Mouse (Mus musculus) gastrocnemius, adult 8-10 months (tissue): Measurements from ENCODE around the gene Prodh2. TPM values are rescaled to one million over a fixed set of nuclear protein-coding genes. Genes with fewer than 3 reads are reported as not detected.
"Not testable (repeated sequence)": the region's sequence is repeated elsewhere in the genome, so short reads cannot be mapped to it uniquely, and the experiment has no call there.

Experiments
- DNase-seq, 2 experiments: peaks; one replicate each; pipeline ENCODE4 v3.0.0; 2022; ENCODE audit warnings: low spot score in 2 of 2
- total RNA-seq, 4 experiments: library from RNA; stranded (reverse); gene quantifications; 2 replicates each; pipeline ENCODE4 v1.2.4; 2022

The Prodh2 gene
- total RNA-seq = not detected

- no peak for DNase-seq
Observed at GRCm38 (mm10) chr7:30493401-30493931, at the start of gene Prodh2. Gene Prodh2, plus strand, starts transcription at chr7:30493622.

DNA sequence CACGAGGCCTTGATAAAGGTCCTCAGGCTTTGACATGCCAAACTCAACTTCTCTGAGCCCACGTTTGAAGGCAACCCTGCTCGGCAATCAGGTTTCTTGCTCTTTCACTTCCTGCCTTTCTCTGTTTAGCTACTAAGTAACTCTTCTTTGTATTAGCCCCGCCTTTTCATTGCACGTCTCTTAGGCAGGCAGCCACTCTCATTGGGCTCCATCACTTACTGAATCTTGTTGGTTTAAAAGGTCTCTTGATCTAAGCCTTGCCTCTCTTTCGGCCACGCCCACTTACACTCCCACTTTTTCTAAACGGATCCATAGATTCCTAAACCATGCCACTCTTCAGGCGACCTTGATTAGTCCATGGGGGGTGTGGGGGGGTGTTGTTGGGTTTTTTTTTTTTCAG lies 49.7 kb upstream of the Prodh2 start:
- no peak for DNase-seq

GRCm38 (mm10) chr7:30444154-30444970 lies 49.1 kb upstream of the Prodh2 start:
- no peak for DNase-seq

- DNase-seq = no peak
Observed at GRCm38 (mm10) chr7:30444971-30445751, 48.3 kb upstream of the Prodh2 start, which contains the start of gene Aplp1. Gene Aplp1, minus strand, starts transcription at chr7:30445535.

DNA sequence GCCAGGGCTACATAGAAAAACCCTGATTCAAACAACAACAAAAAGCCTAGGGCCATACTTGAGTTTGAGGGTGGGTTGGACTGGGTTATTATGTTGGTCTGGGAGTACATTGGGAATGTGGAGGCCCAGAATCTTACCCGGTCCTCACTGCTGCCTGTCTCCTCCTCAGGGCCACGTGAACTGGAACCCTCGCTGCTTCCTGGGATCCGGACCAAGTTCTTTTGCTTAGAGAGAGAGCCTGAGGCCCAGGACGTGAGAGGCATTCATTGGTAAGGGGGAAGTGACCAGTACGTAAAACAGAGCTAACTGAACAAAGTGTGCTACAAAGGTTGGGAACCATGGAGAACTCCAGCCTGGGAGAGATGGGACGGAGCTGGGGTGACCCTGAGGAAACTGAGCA lies 43.2 kb upstream of the Prodh2 start:
- DNase-seq = no peak

- DNase-seq = no peak
Observed at GRCm38 (mm10) chr7:30453327-30453726, 40.1 kb upstream of the Prodh2 start.

DNA sequence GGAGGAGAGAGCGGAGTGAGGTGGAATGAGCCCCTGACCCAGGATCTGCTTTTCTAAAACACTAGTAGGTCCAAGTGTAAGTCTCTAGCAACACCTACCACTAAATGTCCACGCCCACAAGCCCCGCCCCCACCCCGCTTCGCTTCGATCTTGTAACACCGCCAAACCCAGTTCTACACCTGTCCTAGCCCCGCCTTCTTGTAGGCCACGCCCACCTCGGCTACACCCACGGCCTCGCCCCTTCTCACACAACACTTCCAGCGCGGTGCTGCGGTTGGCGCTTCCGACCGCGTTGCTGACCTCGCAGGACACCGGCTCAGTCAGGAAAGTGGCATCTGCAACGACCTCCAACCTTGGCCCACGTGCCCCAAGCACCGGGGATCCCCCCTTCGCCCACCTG lies 39.7 kb upstream of the Prodh2 start:
- no peak for DNase-seq

GRCm38 (mm10) chr7:30454259-30454658 lies 39.2 kb upstream of the Prodh2 start:
- DNase-seq = no peak

DNA sequence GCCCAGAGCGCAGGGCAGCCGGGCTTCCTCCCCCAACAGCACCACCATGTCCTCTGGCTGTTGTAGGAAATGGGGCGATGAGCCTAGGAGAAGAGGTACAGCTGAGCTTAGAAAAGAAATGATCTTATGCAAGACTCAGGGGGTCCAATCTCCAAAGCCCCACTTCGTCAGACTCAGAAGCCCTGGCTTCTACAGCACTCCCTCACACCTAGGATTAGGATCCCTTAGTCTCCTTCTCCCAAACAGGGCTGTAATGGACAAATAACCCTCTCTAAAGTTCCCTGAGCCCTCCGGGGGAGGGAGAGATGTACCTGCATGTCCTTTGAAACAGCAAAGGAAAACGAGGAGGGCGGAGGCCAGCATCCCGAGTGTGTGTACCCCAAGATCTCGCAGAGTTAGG lies 36.9 kb upstream of the Prodh2 start:
- DNase-seq = no peak

DNA sequence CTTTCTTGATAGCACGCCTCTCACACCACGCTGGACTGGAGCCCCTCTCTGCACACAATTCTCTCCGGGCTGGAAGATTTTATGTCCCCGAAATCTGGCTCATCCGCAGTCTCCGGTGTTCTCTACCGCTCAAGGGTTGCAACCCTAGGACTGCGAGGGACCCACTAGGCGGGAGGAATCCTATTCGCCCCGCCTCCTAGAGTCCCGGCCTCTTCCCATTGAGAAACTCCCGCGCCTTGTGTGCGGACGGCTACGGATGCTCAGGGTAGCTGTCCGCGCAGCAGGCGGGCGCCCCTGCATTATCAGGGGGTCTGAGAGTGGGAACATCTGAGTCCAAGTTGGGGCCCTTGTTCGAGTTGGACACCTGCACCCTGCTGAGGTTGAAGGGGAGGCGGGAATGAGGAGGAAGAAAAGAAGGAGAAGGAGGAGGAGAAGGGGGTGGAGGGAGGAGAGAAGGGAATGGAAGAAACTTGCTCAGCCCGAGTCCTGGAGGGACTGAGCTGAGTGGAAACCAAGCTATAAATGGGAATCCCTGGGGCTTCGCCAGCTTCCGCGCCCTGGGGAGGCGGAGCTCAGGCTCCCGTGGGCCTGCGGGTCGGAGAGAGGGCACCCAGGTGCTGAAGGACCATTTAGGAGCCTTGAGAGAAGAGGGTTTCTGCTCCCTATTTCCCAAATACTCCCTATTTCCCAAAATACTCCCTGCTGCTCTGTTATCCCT lies 36.4 kb upstream of the Prodh2 start:
- no peak for DNase-seq

- no peak for DNase-seq
Observed at GRCm38 (mm10) chr7:30457629-30458330, 35.6 kb upstream of the Prodh2 start, which contains the start of the genes Kirrel2 and Nphs1. Gene Kirrel2, minus strand, starts transcription at chr7:30457690. Gene Nphs1, plus strand, starts transcription at chr7:30458315.

- DNase-seq = no peak
Observed at GRCm38 (mm10) chr7:30459484-30459883, 33.9 kb upstream of the Prodh2 start.

DNA sequence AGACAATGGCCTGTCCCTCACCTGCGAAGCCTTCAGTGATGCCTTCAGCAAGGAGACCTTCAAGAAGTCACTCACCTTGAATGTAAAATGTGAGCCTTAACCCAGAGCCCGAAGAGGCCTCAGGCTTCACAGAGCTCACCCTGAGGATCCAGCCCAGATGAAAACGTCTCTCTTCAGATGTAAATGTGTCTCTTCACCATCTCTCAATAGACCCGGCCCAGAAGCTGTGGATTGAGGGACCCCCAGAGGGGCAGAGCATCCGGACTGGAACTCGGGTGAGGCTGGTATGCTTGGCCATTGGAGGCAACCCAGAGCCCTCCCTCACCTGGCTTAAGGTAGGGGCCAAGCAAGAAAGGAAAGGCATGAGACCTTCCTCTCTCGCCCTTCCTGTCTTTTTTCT lies 29.9 kb upstream of the Prodh2 start:
- no peak for DNase-seq

- no peak for DNase-seq
Observed at GRCm38 (mm10) chr7:30463996-30464395, 29.4 kb upstream of the Prodh2 start.

DNA sequence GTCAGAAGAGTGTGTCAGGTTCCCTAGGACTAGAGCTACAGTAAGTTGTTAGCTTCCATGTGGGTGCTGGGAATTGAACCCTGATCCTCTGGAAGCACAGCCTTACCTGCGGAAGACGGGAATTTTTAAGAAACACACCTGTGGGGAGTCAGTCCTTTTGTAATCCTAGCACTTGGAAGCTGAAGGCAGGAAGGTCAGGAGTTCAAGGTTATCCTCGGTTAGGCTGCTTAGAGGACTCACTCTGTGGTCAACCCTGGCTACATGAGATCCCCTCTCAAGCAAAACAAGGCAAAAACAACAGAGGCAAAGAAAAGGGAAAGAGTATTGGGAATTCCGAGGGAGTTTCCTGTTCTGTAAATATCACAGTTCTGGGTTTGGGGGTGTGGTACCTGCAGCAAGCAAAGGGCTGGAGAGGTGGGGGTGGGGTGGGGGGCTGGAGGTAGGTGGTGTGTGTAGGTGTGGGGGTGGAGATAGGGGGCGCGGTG lies 28.6 kb upstream of the Prodh2 start:
- no peak for DNase-seq

DNA sequence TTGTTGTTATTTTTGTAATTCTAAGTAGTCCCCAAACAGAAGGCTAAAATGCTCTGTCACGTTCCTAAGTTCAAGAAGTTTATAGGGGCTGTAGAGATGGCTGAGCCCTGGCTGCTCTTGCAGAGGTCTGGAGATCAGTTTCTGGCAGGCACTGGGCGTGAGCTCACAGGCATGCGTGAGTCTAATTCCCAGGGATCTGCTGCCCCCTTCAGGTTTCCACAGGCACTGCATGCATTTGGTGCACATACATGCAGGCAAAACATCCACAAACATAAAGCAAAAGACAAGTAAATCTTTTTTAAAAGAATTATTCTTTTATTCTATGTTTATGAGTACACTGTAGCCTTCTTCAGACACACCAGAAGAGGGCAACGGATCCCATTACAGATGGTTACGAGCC lies 21.0 kb upstream of the Prodh2 start:
- no peak for DNase-seq

GRCm38 (mm10) chr7:30474999-30475398 lies 18.4 kb upstream of the Prodh2 start:
- no peak for DNase-seq

DNA sequence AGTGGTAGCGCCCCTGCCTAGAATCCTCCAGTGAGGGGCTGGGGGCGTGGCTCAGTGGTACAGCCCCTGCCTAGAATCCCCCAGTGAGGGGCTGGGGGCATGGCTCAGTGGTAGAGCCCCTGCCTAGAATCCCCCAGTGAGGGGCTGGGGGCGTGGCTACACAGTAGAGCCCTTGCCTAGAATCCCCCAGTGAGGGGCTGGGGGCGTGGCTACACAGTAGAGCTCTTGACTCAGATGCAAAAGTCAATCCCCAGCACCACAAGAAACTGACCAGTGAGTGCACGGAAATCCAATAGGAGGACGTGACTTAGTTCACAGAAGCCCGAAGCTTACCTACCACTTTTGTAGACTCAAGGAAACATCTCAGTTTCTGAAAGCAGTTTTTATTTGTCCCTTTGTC lies 17.3 kb upstream of the Prodh2 start:
- DNase-seq = not testable (repeated sequence)

- DNase-seq = no peak
Observed at GRCm38 (mm10) chr7:30477415-30478381, 15.7 kb upstream of the Prodh2 start.

GRCm38 (mm10) chr7:30484250-30484649 lies 9.2 kb upstream of the Prodh2 start:
- DNase-seq = no peak
